In the genomic region with DNA sequence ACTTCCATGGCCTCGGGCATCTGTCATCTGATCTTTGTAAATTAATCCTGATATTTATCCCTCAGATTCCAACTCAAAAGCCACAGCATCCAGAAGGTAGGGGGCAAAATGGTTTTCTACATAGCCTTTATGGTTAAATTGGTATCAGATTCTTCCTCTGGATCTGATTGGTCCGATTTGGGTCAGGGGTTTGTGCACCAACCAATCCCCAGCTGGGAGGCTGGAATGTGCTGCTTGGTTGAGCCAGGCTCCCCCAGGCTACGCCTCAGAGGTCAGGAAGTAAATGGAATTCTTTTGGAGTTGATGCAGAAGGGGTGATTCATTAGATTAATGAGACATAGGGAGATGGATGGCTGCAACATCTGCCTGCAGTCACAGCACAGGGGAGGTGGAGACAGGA, we compare ENCODE assay signal across 20 mouse cellular contexts.
A peak's percentile ranks its signal among the peaks of the same experiment; 100 is the strongest.
DNase-seq lines count a peak whose midpoint lies in the region; ATAC-seq lines count a peak whose summit lies in the region.
"Had no signal": no experiment of that assay in that cellular context is flagged by ENCODE, and none has a peak within 500 bp of the region (broad histone marks: within the 10 kb centered on the region; RNA-seq: fewer than 3 reads in every experiment).

No protein-coding gene starts in this region.

- H3K4me2 ChIP-seq in kidney, embryonic 16.5 days (replicated peaks; ENCODE audit: low read depth, low read length): no peak overlapping the region
- H3K4me2 ChIP-seq: heart, embryonic 12.5 days; midbrain, embryonic 15.5 days had no signal

- H3K4me1 ChIP-seq in kidney, embryonic 16.5 days (ENCODE audit: insufficient read depth, low read length): no peaks in the 10 kb centered on the region
- H3K4me1 ChIP-seq: limb, embryonic 10.5 days; megakaryocyte, embryonic 14.5 days had no signal

- no peak overlapping the region for H3K4me3 ChIP-seq in kidney, embryonic 16.5 days (ENCODE audit: low read length)
- H3K4me3 ChIP-seq: heart, embryonic 12.5 days; left cerebral cortex, adult 2 months; limb, embryonic 10.5 days; megakaryocyte, embryonic 14.5 days; midbrain, embryonic 15.5 days; myocyte had no signal

- H3K9ac ChIP-seq in kidney, embryonic 16.5 days (replicated peaks; ENCODE audit: low read length): no peak overlapping the region
- H3K9ac ChIP-seq: heart, embryonic 12.5 days; liver, postnatal 0 days; midbrain, embryonic 15.5 days had no signal

- H3K9me3 ChIP-seq in kidney, embryonic 16.5 days (ENCODE audit: low read length): no peaks in the 10 kb centered on the region; the same call in 1 of the 2 replicates
- H3K9me3 ChIP-seq: heart, embryonic 12.5 days; limb, embryonic 10.5 days; midbrain, embryonic 15.5 days had no signal

- H3K27ac ChIP-seq in kidney, embryonic 16.5 days (ENCODE audit: low read length): no peak overlapping the region
- H3K27ac ChIP-seq: left cerebral cortex, adult 2 months; limb, embryonic 10.5 days; midbrain, embryonic 15.5 days had no signal

- peak; percentile 35; the same call in 1 of the 2 replicates for ATAC-seq in kidney, embryonic 16.5 days (ENCODE audit: low FRiP score, low TSS enrichment)
- ATAC-seq: CD4-positive, CD25-positive, alpha-beta regulatory T cell, adult 4 months; liver, postnatal 0 days; midbrain, embryonic 15.5 days had no signal

- no peaks in the 10 kb centered on the region for H3K36me3 ChIP-seq in kidney, embryonic 16.5 days (ENCODE audit: insufficient read depth, low read length)
- H3K36me3 ChIP-seq: heart, embryonic 12.5 days; limb, embryonic 10.5 days; midbrain, embryonic 15.5 days had no signal

- DNase-seq in adrenal gland, postnatal 14 days: peak; percentile 6
- DNase-seq in adrenal gland, postnatal 4 days (ENCODE audit: low spot score in 2 of 2): no peak
- DNase-seq in kidney, adult 9 months: no peak
- peak; percentile 5 for DNase-seq in embryo, embryonic 10.5 days (ENCODE audit: low spot score)
- DNase-seq in retina, postnatal 1 day: peak; percentile 31
- DNase-seq in thymus, postnatal 36 days: no peak
- DNase-seq: adrenal gland, adult 8-10 months; cerebellum, adult 9-11 months; heart, postnatal 14 days; liver, postnatal 0 days; lung, postnatal 14 days; right cerebral cortex, postnatal 4 days had no signal

- no peaks in the 10 kb centered on the region for H3K27me3 ChIP-seq in kidney, embryonic 16.5 days (ENCODE audit: insufficient read depth, low read length)
- H3K27me3 ChIP-seq: heart, embryonic 12.5 days; megakaryocyte, embryonic 14.5 days; midbrain, embryonic 15.5 days had no signal

- 48% methylated on average over 3 of the region's 3 CpGs for WGBS in kidney, embryonic 16.5 days

Comparison
In these comparisons a context has a peak if more than half of its experiments do, and no peak if none do; other contexts are left out.
1. DNase-seq: peak in adrenal gland, postnatal 14 days (single experiment), embryo, embryonic 10.5 days (single experiment) and retina, postnatal 1 day (single experiment); none in adrenal gland, postnatal 4 days (0 of 2), kidney, adult 9 months (single experiment) and thymus, postnatal 36 days (0 of 2).